Mouse (Mus musculus) ovary, postnatal 36 days (tissue): ENCODE data around the gene Vmn1r50.
"Not testable (repeated sequence)": the region's sequence is repeated elsewhere in the genome, so short reads cannot be mapped to it uniquely, and the experiment has no call there.

ENCODE experiments used
- DNase-seq: peaks from one replicate; pipeline ENCODE4 v3.0.0; 2022; ENCODE audit warnings: low spot score, mixed read lengths

Gene Vmn1r50

DNA sequence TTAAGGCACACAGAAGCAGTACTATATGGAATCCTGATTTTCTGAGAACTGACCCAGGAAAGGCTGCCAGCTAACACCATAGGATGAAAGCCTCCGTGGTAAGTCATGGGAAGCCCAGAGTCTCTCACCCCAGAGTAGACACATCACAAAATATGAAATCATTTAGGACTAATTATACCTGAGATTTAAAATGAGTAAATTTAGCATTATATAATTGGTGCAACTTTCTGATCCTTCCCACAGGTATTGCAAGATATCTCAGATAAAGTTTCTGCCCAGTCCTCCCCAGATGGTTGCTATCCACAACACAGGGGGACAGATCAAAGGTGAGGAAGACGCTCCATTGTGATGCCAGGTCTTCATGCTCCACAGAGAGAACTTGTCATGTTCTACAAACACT, at the start of gene Vmn1r50:
Vmn1r50 (plus strand) TSS at position 301 of the 400 bp plus-strand sequence.
- no peak for DNase-seq

DNA sequence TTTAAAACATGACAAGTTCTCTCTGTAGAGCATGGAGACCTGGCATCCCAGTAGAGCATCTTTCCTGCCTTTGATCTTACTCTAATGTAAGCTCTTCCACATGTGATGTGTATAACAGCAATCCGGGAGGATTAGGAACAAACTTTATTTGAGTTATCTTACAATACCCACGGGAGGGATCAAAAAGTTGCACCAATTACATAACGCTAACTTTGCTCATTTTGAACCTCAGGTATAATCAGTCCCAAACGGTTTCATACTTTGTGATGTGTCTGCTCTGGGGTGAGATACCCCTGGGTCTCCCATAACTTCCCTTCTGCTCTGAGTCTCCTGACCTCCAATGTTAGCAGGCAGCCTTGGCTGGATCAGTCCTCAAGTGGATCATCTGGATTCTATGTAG, 22.8 kb upstream of the Vmn1r50 start, which contains the start of gene Vmn1r49:
Vmn1r49 (minus strand) TSS at position 101 of the 400 bp plus-strand sequence.
- no peak for DNase-seq

DNA sequence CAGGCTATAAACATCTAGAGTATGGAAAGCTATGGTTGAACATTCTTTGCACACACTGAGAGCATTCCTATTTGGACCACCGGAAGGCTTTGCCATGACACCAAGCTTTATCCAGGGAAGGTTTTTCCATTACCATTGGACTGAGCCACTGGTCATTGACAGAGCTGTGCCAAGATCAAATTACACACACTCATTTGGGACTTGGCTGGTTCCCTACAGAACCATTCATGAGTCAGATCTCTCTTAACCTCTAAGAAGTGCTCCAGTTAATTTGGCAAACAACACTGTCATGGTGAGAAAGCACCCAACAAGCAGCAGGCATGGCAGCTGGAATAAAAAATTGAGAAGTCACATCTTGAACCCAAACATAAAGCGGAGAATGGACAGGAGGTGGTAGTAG, 664 bp upstream of the Vmn1r50 start:
- no peak for DNase-seq

DNA sequence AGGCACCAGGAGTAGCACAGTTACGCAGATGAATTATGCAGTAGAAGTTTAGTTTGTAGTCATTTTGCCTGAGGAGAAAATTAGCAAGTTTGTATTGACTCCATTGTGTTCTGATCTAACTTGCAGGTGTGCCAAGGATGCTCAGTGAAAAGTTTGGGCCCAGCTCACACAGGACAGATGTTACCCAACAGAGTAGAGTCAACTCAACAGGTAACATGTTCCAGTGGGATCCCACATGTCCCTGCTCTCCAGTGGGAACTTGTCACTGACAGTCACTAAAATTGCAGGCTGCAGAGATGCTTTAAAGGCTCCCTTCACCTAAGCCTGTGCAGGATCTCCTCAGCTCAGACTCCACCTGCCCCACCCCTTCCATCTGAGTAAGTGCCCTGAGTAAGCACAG, 21.1 kb downstream of the Vmn1r50 start, which contains the start of gene Vmn1r51:
Vmn1r51 (plus strand) TSS at position 301 of the 400 bp plus-strand sequence.
- DNase-seq: not testable (repeated sequence)
